25 mouse cellular contexts compared by ENCODE assay signal in genomic region chr5:52415193-52415592, GRCm38 (mm10). TPM values are rescaled to one million over a fixed set of nuclear protein-coding genes. Genes with fewer than 3 reads are reported as not detected.
"Had no signal": no experiment of that assay in that cellular context is flagged by ENCODE, and none has a peak within 500 bp of the region (broad histone marks: within the 10 kb centered on the region; RNA-seq: fewer than 3 reads in every experiment).

No protein-coding gene starts in this region.

- H3K4me3 ChIP-seq: layer of hippocampus, adult 2 months; left cerebral cortex, adult 2 months; limb, embryonic 12.5 days; limb, embryonic 15.5 days; myocyte; stomach, embryonic 15.5 days had no signal

- ATAC-seq: intestine, postnatal 0 days; liver, postnatal 0 days; lung, postnatal 0 days had no signal

- H3K27ac ChIP-seq: kidney, postnatal 0 days; layer of hippocampus, adult 2 months; left cerebral cortex, adult 2 months; limb, embryonic 12.5 days; limb, embryonic 15.5 days; liver, embryonic 14.5 days; macrophage; stomach, embryonic 15.5 days had no signal

- H3K27me3 ChIP-seq: limb, embryonic 12.5 days; limb, embryonic 15.5 days; stomach, embryonic 15.5 days had no signal

- H3K9ac ChIP-seq: limb, embryonic 12.5 days; limb, embryonic 15.5 days; liver, embryonic 14.5 days; liver, postnatal 0 days; lung, embryonic 14.5 days; stomach, embryonic 15.5 days had no signal

- H3K4me2 ChIP-seq: limb, embryonic 12.5 days; limb, embryonic 15.5 days; liver, embryonic 11.5 days; lung, embryonic 14.5 days; stomach, embryonic 15.5 days had no signal

- H3K36me3 ChIP-seq: limb, embryonic 12.5 days; limb, embryonic 15.5 days; stomach, embryonic 15.5 days had no signal

- H3K9me3 ChIP-seq: limb, embryonic 12.5 days; limb, embryonic 15.5 days; stomach, embryonic 15.5 days had no signal

- H3K4me1 ChIP-seq: limb, embryonic 15.5 days; stomach, embryonic 15.5 days had no signal

- DNase-seq: kidney, adult 2 months; kidney, postnatal 25 days; layer of hippocampus, adult 9-11 months; layer of hippocampus, postnatal 36 days; liver, postnatal 0 days; lung, embryonic 14.5 days; retina, postnatal 1 day; right cerebral cortex, postnatal 25 days; spleen, adult 18-20 months; thymus, postnatal 36 days had no signal

RNA-seq across cellular contexts. Expression of gene Sod3, which starts 51.6 kb away (rescaled TPM):
- total RNA-seq: monocyte, adult 5-6 weeks; neutrophil, adult 5-6 weeks had no signal
- polyA plus RNA-seq: limb, embryonic 12.5 days had no signal

RNA-seq across cellular contexts. Expression of gene Ccdc149, which starts 56.1 kb away (rescaled TPM):
- total RNA-seq: megakaryocyte, adult 5-6 weeks; monocyte, adult 5-6 weeks; neutrophil, adult 5-6 weeks had no signal
- polyA plus RNA-seq: macrophage, myocyte had no signal
